Mouse (Mus musculus) CH12.LX (cell line): ENCODE data around the gene Prol1.

Experiments used
- CTCF ChIP-seq, 2 experiments: IDR thresholded peaks in 1 of 2; conservative IDR thresholded peaks in 1 of 2; 2 replicates each; pipeline ENCODE4 v1.5.1; 2011 to 2012; ENCODE audit warnings: low read depth in 2 of 2, low read length in 2 of 2, improper control_type of control experiment in 1 of 2, inconsistent platforms in 1 of 2, mild to moderate bottlenecking in 1 of 2, moderate library complexity in 1 of 2
- EP300 ChIP-seq: IDR thresholded peaks from 2 replicates; pipeline ENCODE4 v1.6.1; 2011; ENCODE audit warnings: low read length, improper control_type of control experiment
- TCF12 ChIP-seq: IDR thresholded peaks from 2 replicates; pipeline ENCODE4 v1.6.1; 2014; ENCODE audit warnings: low read depth, mild to moderate bottlenecking, inconsistent platforms, low read length, improper control_type of control experiment

DNA sequence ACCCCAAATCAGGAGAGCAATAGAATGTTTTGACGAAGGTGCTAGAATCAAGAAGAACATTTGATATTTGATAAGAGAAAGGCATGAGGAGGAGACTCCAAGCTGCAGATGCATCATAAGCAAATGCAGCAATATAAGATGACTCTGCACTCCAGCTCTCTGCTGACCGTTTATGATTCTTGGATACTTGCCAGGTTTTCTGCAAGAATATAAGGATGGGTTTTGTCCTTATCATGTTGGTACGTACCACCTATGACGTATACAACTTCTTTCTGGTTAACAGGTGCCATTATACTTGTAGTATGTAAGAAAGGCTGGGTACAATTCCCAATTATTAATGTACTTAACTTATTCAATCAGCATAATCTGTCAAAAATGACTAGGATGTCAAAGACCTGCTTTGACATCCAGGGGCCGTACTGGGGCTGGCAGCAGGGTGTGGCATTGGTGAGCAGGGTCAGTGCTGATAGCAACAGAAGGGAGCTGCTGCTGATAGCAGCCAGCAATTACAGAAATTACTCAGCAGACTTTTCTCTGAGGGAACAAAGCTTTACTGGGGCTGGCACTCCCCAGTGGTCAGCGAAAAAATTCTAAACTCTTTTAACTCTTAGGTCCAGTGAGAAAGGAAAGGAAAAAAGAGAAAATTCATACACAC lies 53.6 kb downstream of the Prol1 start:
- TF ChIP-seq EP300 (no peak), CTCF (conservative IDR thresholded peaks at IDR 0.05 in 1 of 2, IDR thresholded peaks at IDR 0.05 in 1 of 2; ENCODE audit: low read depth in 2 of 2, low read length in 2 of 2) (no peak), TCF12 (no peak)
